Mouse (Mus musculus) intestine, embryonic 14.5 days (tissue): ENCODE measurements around the gene Ms4a1. TPM values are rescaled to one million over a fixed set of nuclear protein-coding genes. Genes with fewer than 3 reads are reported as not detected.
"Not testable (repeated sequence)": the region's sequence is repeated elsewhere in the genome, so short reads cannot be mapped to it uniquely, and the experiment has no call there.

Source experiments
- ATAC-seq: fragments of 200-750 bp; cut with Nextera tagmentation; replicated peaks from 2 replicates; pipeline ENCODE4 v1.8.0; 2017; ENCODE audit warnings: low read depth, moderate number of reproducible peaks, moderate TSS enrichment, moderate library complexity; ENCODE audit not compliant: low FRiP score, low TSS enrichment
- DNase-seq: peaks from one replicate; pipeline ENCODE4 v3.0.0-alpha.2; 2018; ENCODE audit warnings: low spot score
- H3K27ac ChIP-seq: fragments of 300-500 bp; sonication (generic); 2 replicates; pipeline ENCODE4 v1.5.1; 2014; ENCODE audit warnings: low read depth, mild to moderate bottlenecking, control low read depth
- H3K27me3 ChIP-seq: fragments of 300-500 bp; sonication (generic); replicated peaks from 2 replicates; pipeline ENCODE4 v1.6.1; 2014; ENCODE audit warnings: low read length, control low read depth; ENCODE audit not compliant: control insufficient read depth, insufficient read depth
- H3K36me3 ChIP-seq: fragments of 300-500 bp; sonication (generic); 2 replicates; pipeline ENCODE4 v1.6.1; 2014; ENCODE audit warnings: low read length, control low read depth; ENCODE audit not compliant: control insufficient read depth, insufficient read depth
- H3K4me1 ChIP-seq: fragments of 300-500 bp; sonication (generic); replicated peaks from 2 replicates; pipeline ENCODE4 v1.6.1; 2014; ENCODE audit warnings: low read length, control low read depth, mixed read lengths; ENCODE audit not compliant: control insufficient read depth, insufficient read depth
- H3K4me2 ChIP-seq: fragments of 300-500 bp; sonication (generic); 2 replicates; pipeline ENCODE4 v1.6.1; 2014; ENCODE audit warnings: low read length
- H3K4me3 ChIP-seq: fragments of 300-500 bp; sonication (generic); 2 replicates; pipeline ENCODE4 v1.5.1; 2014; ENCODE audit warnings: low read depth, low read length, control low read depth, mixed read lengths
- H3K9ac ChIP-seq: fragments of 300-500 bp; sonication (generic); 2 replicates; pipeline ENCODE4 v1.6.1; 2014; ENCODE audit warnings: mild to moderate bottlenecking, low read length
- H3K9me3 ChIP-seq: fragments of 300-500 bp; sonication (generic); 2 replicates; pipeline ENCODE4 v1.6.1; 2016; ENCODE audit warnings: low read length, control low read depth; ENCODE audit not compliant: control insufficient read depth
- WGBS: fragments of 180-500 bp; shearing (Covaris S2); extraction: QIAGEN DNeasy Blood & Tissue Kit; methylation state at CpG from one replicate; pipeline ENCODE4 v1.1.7; 2014; 5-methylcytosine and 5-hydroxymethylcytosine counted together
- polyA plus RNA-seq: library from polyadenylated mRNA; unstranded; fragments of >200 nt; fragmentation: Nextera tagmentation; extraction: Ambion mirVana; gene quantifications from 2 replicates; pipeline ENCODE4 v1.2.1, GENCODE M21; 2014

The Ms4a1 gene
- not detected in 2 replicates for polyA plus RNA-seq

DNA sequence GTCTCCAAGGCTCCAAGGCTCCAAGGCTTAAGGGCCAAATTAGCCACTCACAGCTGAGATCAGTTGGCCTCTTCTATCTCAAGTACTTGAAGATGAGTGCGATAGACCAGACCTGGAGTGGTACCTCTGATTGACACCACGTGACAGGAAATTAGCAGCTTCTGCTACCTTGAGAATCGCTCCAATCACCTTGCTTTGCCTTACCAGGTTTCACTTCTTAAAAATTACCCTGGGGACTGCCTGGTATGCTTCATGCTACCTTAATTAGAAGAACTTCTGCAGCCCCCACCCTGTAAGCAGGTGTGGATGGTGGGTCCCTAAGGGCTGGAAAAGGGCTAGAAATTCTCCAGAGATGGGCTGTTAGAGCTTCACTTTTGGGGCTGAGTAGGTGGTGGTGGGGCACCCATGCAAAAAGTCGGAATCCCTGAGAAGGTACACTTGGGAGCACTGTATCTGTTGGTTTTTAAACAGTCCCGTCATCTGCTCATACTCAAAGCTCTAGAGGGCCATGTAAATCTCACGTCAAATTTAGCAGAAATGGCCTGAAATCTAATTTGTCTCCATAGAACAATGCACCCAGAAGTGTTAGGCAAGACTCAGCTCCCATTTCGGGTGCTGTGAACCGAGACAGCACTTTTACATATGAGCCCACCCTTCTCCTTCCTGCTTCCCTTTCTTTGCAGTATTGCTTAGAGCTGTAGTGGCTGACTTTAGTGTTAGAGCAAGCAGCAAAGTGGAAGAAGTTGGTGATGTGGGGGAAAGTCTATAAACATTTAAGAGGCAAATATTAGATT, at the start of gene Ms4a1:
Gene Ms4a1 (minus strand): TSS at position 190 of the 794 bp plus-strand sequence.
- H3K36me3 ChIP-seq: no peaks in the 10 kb centered on the region
- 82% methylated on average over 8 of the region's 8 CpGs for WGBS
- H3K4me1 ChIP-seq: no peaks in the 10 kb centered on the region
- H3K4me3 ChIP-seq: no peak within 1 kb of the TSS
- H3K4me2 ChIP-seq: no peak within 1 kb of the TSS
- DNase-seq (no peak), ATAC-seq (no peak)
- H3K9ac ChIP-seq: no peak within 1 kb of the TSS
- H3K27me3 ChIP-seq: no peaks in the 10 kb centered on the region
- no peak within 1 kb of the TSS for H3K27ac ChIP-seq
- H3K9me3 ChIP-seq: no peaks in the 10 kb centered on the region

DNA sequence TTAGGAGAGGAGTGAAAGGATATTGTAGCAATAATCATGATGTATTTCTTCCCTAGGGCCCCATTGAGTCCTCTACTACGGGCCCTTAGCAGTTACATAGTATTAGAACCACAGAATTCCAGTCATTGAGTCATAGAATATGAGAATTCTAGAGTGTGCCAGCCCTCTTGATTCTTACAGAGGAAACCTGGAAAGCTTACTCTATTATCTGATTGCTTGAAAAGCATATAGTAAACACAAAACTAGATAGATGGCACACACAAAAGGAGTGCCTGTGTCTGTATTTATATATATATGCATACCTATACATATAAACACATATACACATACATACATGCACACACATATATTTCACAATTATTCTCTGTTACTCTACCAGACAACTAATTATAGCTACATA, 48.3 kb upstream of the Ms4a1 start, which contains the start of gene Ms4a14:
Gene Ms4a14 (minus strand): TSS at position 101 of the 400 bp plus-strand sequence.
- ATAC-seq: no peak
- no peak within 1 kb of the TSS for H3K27ac ChIP-seq
- H3K4me1 ChIP-seq: no peaks in the 10 kb centered on the region
- no peaks in the 10 kb centered on the region for H3K36me3 ChIP-seq
- H3K4me3 ChIP-seq: no peak within 1 kb of the TSS
- H3K27me3 ChIP-seq: no peaks in the 10 kb centered on the region
- H3K9ac ChIP-seq: no peak within 1 kb of the TSS
- 73% methylated on average over 1 of the region's 1 CpGs for WGBS
- H3K9me3 ChIP-seq: no peaks in the 10 kb centered on the region
- H3K4me2 ChIP-seq: no peak within 1 kb of the TSS
- DNase-seq: no peak

DNA sequence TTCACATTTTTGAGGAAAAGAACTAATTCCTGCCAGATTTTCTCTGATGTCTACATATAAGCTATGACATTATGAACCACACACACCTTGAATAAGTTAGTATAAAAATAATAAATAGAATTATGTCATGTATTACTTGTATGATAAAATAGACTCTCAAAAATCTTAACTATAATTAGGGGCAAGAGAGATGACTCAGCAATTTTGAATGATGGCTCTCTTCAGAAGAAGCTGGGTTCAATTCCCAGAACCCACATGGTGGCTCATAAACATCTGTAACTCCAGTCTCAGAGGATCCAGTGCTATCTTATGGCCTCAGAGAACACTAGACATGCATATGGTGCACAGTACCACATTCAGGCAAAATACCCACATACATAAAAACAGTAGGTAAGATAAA, 42.8 kb upstream of the Ms4a1 start:
- Histone ChIP-seq H3K4me1 (no peaks in the 10 kb centered on the region), H3K27ac (no peak overlapping the region), H3K4me2 (no peak overlapping the region), H3K9ac (no peak overlapping the region), H3K27me3 (no peaks in the 10 kb centered on the region), H3K9me3 (no peaks in the 10 kb centered on the region), H3K36me3 (no peaks in the 10 kb centered on the region), H3K4me3 (no peak overlapping the region)
- ATAC-seq: no peak
- no peak for DNase-seq

DNA sequence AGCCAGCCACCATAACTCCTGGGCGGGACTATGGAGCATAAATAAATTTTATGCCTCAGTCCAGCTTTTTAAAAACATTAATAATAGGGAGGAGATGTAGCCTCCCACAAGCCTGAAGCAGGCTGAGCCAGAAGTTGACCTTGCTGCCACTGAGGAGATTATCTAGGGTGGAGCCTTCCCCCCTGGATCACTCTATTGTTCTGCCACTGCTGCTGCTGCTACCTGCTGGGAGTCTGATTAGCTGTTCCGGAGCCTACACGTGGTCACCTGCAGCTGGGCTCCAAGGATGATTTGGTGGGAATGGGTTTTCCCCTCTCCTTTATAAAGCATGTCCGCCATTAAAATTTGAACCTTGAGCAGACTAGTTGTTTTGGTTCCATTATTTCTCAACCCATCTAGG, 33.5 kb upstream of the Ms4a1 start:
- H3K27ac ChIP-seq, H3K4me2 ChIP-seq, H3K36me3 ChIP-seq, DNase-seq, H3K9me3 ChIP-seq, H3K9ac ChIP-seq, H3K4me1 ChIP-seq, ATAC-seq, H3K27me3 ChIP-seq, H3K4me3 ChIP-seq: not testable (repeated sequence)
- WGBS: 53% methylated on average over 4 of the region's 4 CpGs

DNA sequence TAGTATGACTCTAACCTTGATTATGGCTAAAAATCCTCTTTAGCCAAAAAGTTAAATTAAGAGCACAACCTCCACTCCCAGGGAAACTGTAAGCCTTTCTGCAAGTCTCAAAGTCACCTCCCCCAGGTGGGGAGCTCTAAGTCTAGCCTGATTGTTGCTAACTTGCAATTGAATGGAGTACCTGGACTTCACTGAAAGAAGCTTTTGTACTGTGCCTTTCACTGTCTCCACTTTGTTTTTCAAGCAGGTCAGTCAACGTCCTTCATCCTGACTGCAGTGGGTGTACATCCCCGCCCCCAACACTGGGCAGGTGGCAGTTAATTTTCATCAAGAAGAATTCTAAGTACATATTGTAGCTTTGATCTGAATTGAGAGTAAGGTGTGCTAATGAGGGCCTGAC, 32.9 kb upstream of the Ms4a1 start:
- Histone ChIP-seq H3K9me3 (no peaks in the 10 kb centered on the region), H3K4me2 (no peak overlapping the region), H3K4me3 (no peak overlapping the region), H3K9ac (no peak overlapping the region), H3K27me3 (no peaks in the 10 kb centered on the region), H3K27ac (no peak overlapping the region), H3K36me3 (no peaks in the 10 kb centered on the region), H3K4me1 (no peaks in the 10 kb centered on the region)
- 49% methylated on average over 2 of the region's 2 CpGs for WGBS
- no peak for DNase-seq
- no peak for ATAC-seq

DNA sequence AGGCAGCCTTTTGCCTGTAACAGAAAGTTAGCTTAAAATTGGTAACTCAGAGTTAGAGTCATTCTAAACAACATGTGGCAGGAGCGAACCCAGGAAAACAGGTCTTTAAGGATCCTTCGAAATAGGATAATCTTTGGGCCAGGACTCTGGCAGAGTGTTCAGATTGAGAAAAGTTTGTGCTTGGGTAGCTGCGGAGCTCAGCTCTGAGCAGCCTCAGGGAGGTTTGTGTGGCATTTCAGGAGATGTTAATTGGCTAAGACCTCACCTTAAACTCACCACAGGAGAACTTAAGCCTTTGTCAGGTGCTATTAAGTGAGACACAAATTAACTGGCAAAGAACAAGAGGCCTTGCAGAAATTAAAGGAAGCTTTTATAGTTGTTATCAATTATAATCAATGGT, 27.6 kb upstream of the Ms4a1 start:
- not testable (repeated sequence) for H3K4me1 ChIP-seq, H3K27me3 ChIP-seq, H3K9ac ChIP-seq, H3K36me3 ChIP-seq, H3K4me2 ChIP-seq, H3K27ac ChIP-seq, H3K9me3 ChIP-seq, ATAC-seq, DNase-seq
- WGBS: 17% methylated on average over 3 of the region's 3 CpGs
- H3K4me3 ChIP-seq: 0 out of 2 replicates have a peak overlapping the region, but pooled peaks have one; percentile 38

DNA sequence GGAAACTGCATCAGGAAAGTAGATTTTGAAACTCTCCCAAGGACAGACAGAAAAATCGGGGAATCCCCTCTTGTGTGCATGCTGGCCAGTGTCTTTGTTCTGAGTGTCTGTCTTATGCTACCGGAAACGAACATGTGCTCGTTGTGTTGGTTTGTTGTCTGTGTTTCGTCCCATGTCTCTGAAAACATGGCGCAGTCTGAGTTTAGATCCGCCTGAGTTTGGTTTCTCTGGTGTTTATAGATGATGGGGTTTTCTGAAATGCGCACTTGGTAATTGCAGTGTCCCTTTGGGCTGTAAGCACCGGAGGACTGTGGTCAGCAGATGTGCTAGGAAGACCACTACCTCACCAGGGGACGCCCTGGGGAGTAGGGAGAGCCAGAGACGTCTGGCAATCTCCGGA, 26.9 kb upstream of the Ms4a1 start:
- Histone ChIP-seq H3K9me3 (no peaks in the 10 kb centered on the region), H3K4me2 (peak overlapping the region; percentile 50), H3K27me3 (no peaks in the 10 kb centered on the region), H3K9ac (peak overlapping the region; percentile 46), H3K4me3 (peak overlapping the region; percentile 38), H3K36me3 (no peaks in the 10 kb centered on the region), H3K27ac (peak overlapping the region; percentile 69; the same call in 1 of the 2 replicates), H3K4me1 (no peaks in the 10 kb centered on the region)
- DNase-seq (peak; percentile 78), ATAC-seq (no peak)
- WGBS: 6% methylated on average over 12 of the region's 12 CpGs

DNA sequence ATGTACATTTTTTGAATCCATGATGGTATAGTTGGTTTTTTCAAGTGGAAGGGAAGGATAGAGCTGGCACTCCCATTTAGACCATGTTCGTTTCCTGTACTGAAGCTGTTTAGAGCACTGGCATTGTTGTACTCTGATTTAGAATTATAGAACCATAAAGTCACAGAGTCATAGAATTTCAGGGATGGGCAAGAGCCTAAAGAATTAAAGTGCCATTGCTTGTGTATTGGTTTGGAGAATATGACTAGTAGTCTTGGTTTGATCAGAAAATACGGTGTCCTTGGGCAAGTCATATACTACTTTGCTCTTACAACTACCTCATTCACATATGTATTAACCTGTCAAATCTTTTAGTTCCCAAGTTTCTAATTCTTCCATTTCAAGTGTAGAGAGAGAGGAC, 17.7 kb upstream of the Ms4a1 start, which contains the start of gene Ms4a5:
Gene Ms4a5 (minus strand): TSS at position 101 of the 400 bp plus-strand sequence.
- no peak within 1 kb of the TSS for H3K9ac ChIP-seq
- H3K27ac ChIP-seq: no peak within 1 kb of the TSS
- 93% methylated on average over 2 of the region's 2 CpGs for WGBS
- H3K27me3 ChIP-seq: no peaks in the 10 kb centered on the region
- H3K4me2 ChIP-seq: no peak within 1 kb of the TSS
- H3K36me3 ChIP-seq: no peaks in the 10 kb centered on the region
- DNase-seq (no peak), ATAC-seq (no peak)
- no peaks in the 10 kb centered on the region for H3K9me3 ChIP-seq
- H3K4me1 ChIP-seq: no peaks in the 10 kb centered on the region
- H3K4me3 ChIP-seq: no peak within 1 kb of the TSS

DNA sequence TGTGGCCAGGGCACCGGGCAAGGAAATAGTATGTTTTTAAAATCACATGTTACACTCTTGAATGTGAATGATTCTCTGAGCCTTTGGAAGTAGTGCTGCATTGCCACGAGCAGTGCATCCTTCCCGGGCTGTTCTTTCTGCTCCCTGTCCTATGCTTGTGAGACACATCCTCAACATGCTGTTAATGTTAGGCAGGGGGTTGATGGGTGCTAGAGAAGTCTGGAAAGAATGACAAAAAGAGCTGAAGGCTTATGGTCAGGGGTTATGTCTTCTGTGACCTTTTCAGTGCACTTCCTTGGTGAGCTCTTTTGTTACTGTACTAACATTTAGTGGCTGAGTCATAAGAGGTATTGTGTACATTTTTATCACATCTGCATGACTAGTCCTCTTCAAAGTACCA, 14.2 kb upstream of the Ms4a1 start:
- H3K9me3 ChIP-seq: no peaks in the 10 kb centered on the region
- ATAC-seq (no peak), DNase-seq (no peak)
- WGBS: 74% methylated on average over 3 of the region's 3 CpGs
- H3K4me2 ChIP-seq: no peak overlapping the region
- H3K36me3 ChIP-seq: no peaks in the 10 kb centered on the region
- H3K4me3 ChIP-seq: no peak overlapping the region
- H3K4me1 ChIP-seq: peaks cover 12% of the 10 kb centered on the region; the same call in 1 of the 2 replicates
- H3K27me3 ChIP-seq: no peaks in the 10 kb centered on the region
- no peak overlapping the region for H3K9ac ChIP-seq
- no peak overlapping the region for H3K27ac ChIP-seq
